Mouse (Mus musculus) WW6 (cell line): ENCODE results near the gene Pcdh9.

Experiments used
- DNase-seq: peaks from one replicate; pipeline ENCODE4 v3.0.0-alpha.2; 2013; ENCODE audit warnings: low read depth, low spot score

Gene Pcdh9

DNA sequence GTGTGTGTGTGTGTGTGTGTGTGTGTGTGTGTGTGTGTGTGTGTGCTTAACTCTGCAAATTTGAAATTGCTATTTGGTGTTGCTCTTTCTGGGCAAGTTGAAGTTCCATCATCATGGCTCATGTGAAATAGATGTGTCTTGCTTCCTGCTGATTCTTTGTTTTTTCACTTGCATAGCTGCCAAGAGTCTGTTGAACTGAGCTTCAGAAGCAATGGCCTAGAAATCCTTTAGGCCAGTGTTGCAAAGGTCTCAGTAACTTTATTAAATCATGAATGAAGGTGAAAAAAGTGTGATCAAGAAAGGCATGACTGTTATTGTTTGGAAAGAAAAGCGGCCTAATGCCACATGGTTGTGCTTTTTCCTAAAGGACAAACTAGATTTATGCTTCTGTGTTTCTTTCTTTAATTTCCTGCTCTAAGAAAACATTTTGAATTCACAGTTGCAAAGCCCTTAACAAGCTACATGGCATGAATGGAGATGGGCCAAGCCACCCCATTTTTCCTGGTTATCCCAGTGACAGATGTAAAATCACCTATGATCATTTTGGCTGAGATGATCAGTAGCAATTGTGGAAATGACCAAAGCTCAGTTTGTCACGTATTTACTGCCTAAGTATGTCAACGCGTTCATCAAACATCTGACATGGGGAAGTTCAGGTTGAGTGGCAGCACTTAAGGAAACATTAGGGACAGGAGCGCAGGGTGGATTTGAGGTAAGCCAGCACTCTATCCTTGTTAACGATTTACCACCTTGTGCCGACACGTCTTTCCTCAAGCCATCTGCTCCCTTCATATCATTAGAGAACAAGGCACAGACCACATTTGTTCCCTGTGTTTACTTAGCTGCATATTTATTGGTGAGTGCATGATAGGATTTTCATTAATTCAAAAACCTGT is 850.9 kb downstream of the Pcdh9 start:
- DNase-seq: no peak

DNA sequence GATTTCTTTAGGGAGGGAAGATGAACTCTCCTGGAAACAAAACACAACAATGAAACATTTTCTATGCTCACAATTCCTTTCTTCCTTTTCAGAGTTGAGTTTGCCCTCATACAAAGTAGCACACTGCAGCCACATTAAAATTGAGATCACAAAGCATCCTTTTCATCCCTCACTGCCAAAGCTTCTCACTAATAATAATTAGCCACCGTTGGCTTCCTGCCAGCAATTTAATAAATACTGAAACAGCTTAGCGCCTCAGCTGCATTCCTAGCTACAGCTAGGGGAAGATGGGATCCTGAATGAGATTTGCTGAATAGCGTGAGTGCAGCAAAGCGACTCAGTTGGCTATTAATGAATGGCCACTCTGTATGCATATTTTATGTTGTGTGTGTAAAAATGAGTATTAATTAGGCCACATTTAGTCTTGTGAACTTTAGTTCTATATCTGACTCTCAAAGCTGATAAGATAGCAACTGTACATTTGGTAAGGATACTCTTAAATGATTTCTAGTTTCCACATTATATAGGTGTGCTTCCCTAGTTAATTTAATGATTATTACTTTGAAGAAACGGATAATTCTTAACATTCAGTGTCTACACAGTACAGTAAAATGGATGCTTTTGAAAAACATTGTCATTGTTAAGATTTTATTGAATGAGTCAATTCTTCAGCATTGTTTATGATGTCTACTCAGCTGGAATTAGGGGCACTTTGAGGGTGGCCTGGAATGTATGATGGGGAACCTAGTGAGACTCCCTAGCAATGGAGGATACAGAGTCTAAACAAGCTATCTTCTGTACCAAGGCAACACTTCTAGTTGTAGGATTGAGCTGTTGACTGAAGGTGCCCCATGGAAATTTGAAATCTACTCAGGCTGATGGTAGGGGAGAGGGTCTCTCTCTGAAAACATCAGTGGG is 881.1 kb downstream of the Pcdh9 start:
- no peak for DNase-seq
